Mouse (Mus musculus) retina, adult 2 months (tissue): ENCODE measurements around the gene Trak1.

Source experiments
- DNase-seq: peaks from one replicate; pipeline ENCODE4 v3.0.0-alpha.2; 2012; ENCODE audit warnings: low read depth, low spot score

The Trak1 gene

GRCm38 (mm10) chr9:121395812-121396211, 98.5 kb downstream of the Trak1 start:
- DNase-seq = no peak

DNA sequence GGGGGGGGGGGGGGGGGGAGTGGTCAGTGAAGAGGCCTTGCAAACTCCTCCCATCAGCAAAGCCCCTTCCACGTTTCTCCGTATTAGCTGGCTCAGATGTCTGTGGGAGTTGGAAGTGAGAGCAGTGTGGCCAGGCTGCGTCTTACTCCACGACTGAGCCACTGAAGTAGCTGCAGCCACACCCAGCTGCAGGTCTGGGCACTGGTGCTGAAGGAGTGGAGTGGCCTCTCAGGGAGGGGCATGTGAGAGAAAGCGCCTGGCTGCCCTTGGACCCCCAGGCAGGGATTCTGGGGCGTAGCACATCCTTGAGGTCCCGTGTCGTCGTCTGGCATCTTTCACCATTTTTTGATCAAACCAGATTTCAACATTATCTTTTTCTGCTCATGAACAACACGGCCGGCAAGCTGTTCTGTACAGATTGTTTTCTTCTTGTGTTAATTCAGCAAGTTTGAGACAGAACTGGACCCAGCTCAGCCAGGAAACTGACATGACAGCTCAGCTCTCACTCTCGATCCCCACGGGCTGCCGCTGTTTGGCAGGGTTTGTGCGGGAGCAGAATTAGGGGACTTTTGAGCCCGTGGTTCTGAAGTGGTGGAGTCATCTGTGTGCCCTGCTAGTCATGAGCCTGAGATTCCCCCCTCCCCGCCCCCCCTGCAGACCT, 100.9 kb downstream of the Trak1 start:
- DNase-seq = no peak

GRCm38 (mm10) chr9:121398761-121399160, 101.5 kb downstream of the Trak1 start:
- DNase-seq = no peak

DNA sequence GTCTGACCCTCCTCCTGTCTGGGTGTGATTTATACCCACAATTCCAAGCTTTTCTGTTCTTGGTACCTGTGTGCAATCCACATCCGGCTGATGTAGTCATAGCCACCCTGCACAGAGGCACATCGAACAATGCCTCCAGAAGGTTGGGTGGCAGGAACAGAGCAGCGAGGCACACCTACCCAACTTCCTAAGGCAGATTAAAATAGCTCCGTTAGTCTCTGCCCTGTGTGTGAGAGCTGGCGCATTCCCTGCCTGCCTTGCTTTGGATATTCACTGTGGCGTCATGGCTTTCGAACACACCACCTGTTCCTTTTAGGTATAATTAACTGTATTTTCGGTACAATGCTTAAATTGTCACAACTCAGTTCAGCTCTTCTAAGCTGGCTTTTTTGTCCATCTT, 103.3 kb downstream of the Trak1 start:
- no peak for DNase-seq

DNA sequence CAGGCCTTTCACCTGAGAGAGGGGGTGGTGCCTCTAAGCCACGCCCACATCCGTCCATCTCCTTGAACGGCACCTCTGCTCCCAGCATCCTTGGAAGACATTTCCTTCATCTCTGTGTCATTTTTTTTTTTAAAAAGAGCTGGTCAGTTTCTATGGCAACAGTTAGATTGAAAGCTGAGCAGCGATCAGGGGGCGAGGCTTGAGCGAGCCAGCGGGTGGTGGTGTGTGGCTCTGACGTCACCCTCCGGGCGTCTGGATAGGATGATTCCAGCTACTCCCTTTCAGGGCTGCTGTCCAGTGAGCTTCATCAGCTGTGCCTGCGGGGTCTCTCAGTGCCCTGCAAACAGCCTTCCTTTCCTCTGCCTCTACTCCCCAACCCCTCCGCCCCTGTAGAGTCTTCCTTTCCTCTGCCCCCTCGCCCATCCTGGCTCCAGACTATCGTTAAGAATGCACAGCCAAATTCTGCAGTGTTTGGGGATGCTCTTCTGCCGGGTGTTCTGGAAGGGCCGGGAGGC, 105.9 kb downstream of the Trak1 start:
- DNase-seq = no peak

- DNase-seq = no peak
Observed at GRCm38 (mm10) chr9:121403699-121404098, 106.4 kb downstream of the Trak1 start.

DNA sequence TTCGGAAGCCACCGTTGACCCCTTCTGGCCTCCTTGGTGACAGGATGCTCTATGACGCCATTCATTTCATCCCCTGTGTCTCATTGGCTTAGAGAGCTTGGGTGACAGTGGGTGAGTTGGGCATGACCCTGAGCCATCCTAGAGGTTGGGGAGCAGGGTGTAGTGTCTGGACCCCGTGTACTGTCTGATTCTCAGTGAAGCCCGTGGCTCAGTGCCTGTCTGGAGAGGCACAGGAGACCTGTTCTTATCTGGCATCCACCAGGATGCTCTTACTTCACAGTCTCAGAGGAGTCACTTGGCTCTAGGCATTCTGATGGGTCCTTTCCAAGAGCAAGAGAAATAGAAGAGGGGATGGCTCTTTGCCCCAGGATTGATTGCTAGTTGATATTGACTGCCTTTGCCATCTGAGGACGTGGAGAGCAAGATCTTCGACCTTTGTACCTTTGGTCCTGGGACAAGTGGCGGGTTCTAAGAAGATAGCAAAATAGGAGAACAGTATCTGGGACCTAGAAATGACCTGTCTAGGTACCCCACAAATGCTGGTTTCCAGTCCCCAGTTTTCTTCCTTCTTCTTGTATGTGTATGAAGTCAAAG, 107.9 kb downstream of the Trak1 start:
- no peak for DNase-seq

DNA sequence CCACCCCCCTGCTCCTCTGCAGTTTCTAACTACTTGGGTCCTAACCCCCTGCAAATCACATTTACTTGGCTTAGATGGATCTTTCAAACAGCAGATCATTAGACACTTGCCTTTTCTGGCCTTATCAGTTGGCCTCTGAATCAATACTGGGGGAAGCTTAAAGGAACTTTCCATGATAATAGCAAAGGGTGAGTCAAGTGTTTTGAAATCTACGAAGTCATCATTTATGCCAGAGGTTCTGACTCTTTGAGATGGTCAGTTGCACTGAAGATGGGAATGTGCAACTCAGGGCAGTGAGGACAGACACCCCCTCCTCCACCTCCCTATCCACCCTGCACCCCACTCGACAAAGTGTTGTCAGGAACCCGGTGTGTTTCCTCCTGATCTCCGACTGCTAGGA, 108.5 kb downstream of the Trak1 start:
- no peak for DNase-seq

- no peak for DNase-seq
Observed at GRCm38 (mm10) chr9:121414237-121414636, 116.9 kb downstream of the Trak1 start.

DNA sequence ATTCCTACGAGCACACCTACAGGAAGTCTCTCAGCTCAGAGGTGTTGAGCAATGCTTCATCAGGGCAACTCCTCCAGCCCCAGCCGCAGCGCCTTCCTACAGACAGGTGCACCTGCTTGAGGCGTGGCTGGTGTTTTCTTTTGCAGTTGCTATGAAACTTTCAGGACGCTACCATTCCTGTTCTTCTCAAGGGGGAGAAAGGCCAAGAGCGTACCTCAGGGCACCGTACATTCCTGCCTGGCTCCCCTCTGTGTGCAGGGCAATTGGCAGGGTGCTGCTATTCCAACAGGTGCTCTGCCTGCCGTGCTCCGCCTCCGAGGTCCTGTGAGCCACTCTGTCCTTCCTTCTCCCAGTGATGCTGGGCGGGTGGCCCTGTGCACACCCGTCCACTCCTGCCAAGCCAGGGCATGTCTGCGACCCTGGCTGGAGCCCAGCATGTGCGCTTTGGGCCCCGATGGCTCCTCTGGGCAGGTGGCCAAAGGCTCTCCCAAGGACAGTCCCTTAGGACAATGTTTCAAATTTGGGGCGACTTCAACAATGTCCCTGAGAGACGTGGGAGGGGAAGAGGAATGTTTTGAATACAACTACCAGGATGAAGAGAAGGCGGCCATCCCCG, 118.4 kb downstream of the Trak1 start:
- no peak for DNase-seq

GRCm38 (mm10) chr9:121416460-121416859, 119.2 kb downstream of the Trak1 start:
- DNase-seq = no peak

DNA sequence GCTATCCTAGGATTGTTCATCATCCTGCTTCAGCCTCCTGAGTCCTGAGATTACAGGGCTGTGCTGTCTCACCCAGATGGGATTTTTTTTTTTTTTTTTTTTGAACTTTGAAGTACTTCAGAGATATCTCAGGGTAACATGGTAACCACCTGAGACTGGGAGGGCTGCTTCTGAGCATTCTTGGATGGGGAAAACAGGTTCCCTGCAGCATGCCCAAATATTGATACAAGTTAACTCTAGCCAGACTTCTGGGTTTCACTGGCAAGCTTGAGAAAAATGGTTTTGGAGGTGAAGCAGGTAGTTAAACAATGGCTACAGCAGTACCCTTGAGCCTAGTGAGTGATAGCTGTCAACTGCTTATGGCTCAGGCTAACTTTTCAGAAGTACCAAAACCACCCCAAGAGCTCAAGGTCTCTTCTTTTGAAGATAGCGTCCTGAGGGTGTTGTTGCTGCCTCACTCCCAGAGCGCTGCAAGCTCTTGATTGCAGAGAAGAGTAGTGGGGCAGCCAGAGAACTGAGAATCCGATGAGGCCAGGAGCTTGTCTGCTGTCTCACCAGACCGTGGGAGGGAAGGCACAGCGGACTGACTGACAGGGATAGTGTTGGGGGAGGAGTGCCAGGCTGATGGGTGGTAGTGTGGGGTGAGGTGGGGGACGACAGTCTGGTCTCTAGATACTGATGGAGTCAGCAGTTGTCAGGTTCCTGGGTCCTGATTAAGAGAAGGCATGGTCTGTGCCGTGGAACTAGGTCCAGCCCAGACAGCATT, 119.8 kb downstream of the Trak1 start:
- no peak for DNase-seq

DNA sequence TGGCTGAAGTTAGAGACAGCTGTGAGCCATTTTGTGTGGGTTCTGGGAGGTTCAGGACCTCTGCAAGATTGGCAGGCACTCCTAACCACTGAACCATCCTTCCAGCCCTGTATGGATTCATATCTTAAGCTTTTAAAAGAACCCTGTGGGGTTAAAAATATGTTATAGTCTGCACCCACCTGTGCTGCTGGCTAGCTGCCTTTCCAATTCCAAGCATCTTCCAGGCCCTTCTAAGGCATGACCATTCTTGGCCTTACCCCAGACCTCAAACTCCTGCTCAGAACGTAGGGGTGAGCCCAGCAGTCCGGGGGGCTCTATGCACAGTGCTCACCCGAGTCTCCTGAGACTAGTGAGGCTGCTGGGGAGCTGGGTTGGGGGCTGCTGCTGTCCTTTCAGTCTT, 121.7 kb downstream of the Trak1 start:
- no peak for DNase-seq

DNA sequence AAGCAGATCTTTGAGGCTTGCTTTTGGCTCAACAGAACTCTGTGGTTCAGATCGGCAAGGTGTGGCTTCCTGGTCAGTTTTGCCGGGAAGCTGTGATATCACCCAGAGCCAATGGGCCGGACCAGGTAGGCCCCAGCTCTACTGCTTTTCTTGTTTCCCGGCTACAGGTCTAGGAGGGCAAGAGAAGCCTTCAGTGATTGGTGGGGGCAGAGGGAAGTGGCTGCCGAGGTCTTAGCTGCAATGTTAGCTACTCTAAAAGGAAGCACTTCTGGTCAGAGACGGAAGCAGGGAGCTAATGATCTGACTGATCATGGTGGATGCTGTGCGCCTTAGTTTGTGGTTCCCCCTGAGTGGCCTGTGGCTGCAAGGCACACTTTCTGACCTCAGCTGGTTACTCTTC, 122.3 kb downstream of the Trak1 start:
- DNase-seq = no peak

- no peak for DNase-seq
Observed at GRCm38 (mm10) chr9:121420817-121421216, 123.5 kb downstream of the Trak1 start.

DNA sequence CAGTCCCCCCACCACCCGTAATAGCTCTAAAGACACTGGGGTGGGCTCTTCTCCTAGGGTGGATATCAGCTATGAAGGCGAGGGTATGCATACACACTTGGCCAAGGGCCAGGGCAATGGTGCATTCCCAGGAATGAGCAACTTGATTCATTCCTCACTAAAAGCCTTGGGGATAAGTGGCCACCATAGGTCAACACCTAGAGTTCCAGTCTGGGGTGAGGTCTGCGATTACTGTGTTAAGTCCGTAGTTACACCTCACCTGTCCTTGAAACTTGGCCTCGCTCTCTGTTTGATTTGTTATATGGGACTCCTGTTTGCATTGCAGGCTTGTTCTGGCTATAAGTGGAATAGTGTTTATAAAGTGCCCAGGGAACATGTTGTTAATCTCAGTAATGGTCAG, 125.1 kb downstream of the Trak1 start:
- no peak for DNase-seq

DNA sequence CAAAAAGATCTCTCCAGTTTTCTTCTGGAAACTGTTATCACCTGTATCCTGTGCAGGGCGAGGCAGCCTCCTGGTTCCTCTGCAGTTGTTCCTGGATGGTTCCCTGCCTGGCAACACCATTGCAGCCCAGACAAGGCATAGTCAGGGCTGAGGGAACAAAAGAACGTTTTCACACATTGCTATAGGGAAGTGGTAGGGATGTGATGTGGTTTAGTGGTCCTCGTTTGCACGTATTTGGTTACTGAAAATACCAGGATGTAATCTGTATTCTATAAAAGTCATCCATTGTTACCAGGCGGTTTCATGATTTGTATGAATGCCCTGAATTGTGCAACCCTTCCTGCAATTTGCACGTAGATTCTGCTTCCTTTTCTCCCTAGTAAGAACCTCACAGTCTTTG, 126.3 kb downstream of the Trak1 start:
- DNase-seq = no peak

DNA sequence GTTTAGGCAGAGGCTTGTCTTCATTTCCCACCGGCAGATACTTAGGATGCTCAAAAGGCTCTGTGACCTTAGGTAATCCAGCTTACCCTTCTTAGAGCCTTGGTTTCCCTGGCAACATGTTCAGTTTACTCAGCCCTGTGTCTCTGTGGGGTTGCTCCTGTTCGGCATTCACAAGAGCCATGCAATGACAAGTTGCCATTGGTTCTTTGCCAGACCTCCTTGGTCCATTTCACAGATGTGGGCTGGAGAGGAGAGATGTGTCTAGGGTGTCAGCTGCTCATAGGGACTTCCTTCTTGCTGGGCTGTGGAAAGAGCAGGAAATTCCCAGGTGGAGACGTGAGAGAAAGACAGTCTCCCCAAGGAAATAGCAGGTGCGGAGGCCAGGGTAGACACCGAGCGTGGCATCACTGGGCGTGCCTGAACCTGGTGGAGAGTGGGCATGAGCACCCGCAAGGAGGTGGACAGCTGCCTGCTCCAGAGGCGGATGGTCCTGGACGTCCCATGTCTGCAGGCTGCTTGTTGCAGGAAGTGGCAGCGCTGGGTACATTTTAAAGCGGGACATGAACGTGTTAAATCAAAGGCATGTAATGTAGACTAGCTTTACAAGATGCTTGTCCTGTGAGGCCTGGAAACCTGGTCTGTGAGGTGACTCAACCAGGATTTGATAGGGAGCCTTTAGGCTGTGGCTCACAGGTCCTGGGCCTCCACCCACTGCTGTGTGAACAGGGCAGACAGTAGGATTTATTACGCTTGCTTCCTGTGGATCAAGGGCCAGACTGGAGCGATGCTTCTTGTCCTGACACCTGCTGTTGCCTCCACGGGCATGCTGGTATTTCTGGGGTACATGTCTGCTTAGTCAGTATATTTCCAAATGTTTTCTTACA, 127.2 kb downstream of the Trak1 start:
- no peak for DNase-seq

- no peak for DNase-seq
Observed at GRCm38 (mm10) chr9:121426451-121426850, 129.1 kb downstream of the Trak1 start.

GRCm38 (mm10) chr9:121426902-121427301, 129.6 kb downstream of the Trak1 start:
- DNase-seq = no peak

- DNase-seq = no peak
Observed at GRCm38 (mm10) chr9:121429592-121429991, 132.3 kb downstream of the Trak1 start.
